Mouse (Mus musculus) right cerebral cortex, postnatal 14 days (tissue): ENCODE measurements around the gene Fcgr1.
"Not testable (repeated sequence)": the region's sequence is repeated elsewhere in the genome, so short reads cannot be mapped to it uniquely, and the experiment has no call there.

Experiments used
- DNase-seq: peaks from one replicate; pipeline ENCODE4 v3.0.0; 2022

Gene Fcgr1

DNA sequence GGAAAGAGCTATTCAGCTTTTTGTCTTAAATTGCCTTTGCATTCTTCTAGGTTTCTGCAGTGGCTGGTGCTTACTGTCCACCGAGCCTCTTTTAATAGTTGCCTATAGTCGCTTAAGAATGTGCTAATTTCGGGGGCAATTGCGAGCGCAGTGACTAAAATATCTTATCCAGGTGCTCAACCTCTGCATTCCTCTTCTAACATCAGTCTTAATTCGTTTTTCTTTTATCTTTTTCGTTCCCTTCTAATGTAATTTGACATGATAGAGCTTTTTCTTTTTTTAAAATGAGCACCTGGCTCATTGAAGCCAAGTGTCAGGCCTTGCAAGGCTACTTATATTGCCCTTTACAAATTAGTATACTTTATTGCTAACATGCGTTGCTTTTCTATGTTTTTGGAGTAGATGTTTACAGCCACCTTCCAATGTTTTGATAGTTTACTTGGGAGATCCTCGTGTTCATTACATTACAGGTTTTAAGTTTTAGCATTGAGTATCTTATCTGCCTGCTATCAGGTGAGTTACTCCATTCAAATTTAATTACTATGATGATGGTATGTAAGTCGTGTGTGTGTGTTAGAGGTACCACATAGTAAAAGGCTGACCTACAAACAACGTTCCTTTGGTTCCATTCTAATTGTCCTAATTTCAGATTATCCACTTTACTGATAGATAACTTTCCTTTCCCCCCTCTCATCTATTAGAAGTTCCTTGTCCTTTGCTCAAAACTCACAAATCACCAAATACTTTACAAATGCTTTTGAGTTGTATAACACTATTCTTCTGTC lies 46.2 kb downstream of the Fcgr1 start:
- no peak for DNase-seq

DNA sequence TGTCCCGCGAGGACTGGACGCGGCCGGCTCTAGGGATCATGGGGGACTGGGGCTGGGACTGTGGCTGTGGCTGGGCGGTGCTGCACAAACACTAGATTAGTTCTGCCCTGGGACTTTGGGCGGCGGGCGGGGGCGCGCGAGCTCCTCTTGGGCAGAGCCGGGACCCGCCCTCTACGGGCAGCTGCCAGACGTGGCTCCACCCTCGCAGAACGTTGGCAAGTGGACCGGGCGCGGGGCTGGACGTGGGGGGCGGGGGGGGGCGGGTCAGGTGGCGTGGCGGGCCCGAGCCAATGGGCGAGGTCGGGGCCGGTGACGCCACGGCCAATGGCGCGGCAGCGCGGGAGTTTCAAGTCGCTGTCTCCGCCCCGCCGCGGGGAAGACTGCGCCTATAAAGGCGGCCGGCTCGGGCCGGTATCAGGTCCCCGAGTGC lies 47.3 kb downstream of the Fcgr1 start, which contains the start of gene Hist2h3c1:
TSS of gene Hist2h3c1 (plus strand) at position 259 of the 430 bp plus-strand sequence.
- not testable (repeated sequence) for DNase-seq

DNA sequence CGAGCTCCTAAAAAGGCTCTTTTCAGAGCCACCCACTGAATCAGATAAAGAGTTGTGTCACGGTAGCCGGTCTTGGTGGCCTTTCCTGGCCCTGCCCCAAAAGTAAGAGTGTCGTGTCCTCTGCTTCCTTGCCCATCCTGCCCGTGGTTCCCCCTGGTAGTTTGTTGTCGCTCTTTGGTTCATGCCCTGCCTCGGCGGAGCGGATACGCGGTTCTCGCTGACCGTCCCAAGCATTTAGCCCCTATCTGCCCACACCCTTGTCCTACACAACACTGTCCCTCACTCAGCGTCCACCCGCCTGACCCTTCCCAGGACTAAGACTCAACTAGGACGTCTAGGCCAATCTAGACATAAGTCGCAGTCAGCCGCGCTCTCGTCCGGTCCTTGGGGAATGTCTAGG lies 47.8 kb downstream of the Fcgr1 start:
- DNase-seq = not testable (repeated sequence)

DNA sequence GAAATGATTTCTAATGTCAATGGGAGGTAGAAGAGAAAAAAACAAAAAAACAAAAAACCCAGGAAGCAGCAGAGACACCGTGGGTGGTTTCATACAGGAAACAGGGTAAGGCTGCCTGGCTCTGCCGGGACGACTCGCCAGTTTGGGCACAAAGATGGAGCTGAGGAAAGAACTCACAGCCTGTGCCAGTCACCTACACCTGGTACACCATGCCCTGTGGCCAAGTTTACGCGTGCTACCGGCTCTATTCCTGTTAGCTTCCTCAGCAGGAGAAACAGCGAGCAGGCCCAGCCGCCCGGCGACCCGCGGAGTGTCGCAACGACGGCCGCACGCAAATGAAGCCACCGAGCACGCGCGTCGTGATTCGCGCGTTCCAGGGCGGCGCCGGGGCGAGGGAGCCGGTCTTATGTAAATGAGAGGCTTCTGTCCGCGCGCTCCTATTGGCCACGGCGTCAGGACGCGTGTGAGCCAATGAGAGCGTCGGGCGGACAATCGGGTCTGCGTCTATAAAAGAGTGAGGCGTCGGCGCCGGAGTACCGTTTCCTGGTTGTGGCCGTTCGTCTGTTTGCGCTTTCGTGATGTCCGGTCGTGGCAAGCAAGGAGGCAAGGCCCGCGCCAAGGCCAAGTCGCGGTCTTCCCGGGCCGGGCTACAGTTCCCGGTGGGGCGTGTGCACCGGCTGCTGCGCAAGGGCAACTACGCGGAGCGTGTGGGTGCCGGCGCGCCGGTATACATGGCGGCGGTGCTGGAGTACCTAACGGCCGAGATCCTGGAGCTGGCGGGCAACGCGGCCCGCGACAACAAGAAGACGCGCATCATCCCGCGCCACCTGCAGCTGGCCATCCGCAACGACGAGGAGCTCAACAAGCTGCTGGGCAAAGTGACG lies 48.5 kb downstream of the Fcgr1 start, which contains the start of gene Hist2h2aa1:
TSS of gene Hist2h2aa1 (plus strand) at position 495 of the 884 bp plus-strand sequence.
- DNase-seq = peak; percentile 80

DNA sequence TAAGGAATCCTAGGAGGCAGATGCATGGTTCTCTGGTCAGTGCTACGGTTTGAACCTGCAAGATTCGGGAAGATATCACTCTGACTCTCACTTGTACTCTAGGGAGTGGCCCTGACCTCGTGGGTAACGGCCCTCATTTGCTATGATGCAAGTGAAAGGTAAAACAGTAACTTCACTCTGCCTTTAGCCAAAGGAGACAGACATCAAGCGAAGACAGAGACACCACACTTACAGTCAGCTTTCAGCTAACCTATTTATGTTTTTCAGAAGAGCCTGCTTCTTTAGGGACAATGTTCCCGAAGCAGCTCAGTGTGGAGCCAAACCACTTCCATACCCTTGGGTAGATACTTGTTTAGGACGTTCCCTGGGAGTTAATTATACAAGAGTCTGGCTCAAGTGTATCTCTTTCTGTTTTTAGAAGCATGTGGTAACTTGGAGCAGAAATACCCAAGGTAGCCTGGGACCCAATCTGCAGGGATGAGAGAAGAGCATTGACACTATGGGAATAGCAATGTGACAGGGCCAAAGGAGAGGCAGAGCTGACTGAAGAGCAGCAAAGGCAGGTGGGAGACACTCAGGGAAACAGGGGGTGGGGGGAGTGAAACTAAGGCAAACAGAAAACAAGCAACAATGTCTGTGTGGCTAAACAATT lies 49.7 kb downstream of the Fcgr1 start:
- DNase-seq = no peak

DNA sequence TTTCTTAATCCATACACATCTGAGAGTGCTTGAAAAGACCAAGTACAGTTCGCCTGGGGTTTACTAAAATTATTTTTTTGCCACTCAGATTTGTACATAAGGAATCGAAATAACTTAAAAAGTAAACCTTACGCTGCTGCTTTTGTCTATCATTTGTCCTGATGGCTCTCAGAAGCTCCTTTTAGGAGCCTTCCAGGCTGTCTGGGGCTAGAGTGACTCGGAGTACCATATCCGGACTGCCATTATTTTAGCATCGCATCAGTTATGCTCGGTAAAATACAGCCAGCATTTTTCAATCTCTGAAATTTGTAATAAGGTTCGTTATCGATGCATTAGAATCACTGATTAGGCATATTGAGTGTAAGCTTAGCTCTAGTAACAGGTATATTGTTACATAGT lies 53.0 kb downstream of the Fcgr1 start:
- DNase-seq = no peak

DNA sequence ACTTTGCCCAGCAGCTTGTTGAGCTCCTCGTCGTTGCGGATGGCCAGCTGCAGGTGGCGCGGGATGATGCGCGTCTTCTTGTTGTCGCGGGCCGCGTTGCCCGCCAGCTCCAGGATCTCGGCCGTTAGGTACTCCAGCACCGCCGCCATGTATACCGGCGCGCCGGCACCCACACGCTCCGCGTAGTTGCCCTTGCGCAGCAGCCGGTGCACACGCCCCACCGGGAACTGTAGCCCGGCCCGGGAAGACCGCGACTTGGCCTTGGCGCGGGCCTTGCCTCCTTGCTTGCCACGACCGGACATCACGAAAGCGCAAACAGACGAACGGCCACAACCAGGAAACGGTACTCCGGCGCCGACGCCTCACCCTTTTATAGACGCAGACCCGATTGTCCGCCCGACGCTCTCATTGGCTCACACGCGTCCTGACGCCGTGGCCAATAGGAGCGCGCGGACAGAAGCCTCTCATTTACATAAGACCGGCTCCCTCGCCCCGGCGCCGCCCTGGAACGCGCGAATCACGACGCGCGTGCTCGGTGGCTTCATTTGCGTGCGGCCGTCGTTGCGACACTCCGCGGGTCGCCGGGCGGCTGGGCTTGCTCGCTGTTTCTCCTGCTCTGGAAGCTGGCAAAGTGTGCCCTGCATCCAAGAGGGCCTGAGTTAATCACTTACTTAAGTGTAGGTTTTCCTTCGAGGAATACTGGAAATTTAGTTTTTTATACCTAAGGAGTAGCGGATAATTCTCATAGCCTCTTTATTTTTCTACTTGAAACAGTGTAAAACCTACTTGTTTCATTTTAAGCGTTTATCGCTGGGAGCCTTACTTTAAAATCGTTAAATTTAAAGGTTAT lies 53.6 kb downstream of the Fcgr1 start, which contains the start of gene Hist2h2aa2:
TSS of gene Hist2h2aa2 (minus strand) at position 328 of the 850 bp plus-strand sequence.
- peak; percentile 90 for DNase-seq

DNA sequence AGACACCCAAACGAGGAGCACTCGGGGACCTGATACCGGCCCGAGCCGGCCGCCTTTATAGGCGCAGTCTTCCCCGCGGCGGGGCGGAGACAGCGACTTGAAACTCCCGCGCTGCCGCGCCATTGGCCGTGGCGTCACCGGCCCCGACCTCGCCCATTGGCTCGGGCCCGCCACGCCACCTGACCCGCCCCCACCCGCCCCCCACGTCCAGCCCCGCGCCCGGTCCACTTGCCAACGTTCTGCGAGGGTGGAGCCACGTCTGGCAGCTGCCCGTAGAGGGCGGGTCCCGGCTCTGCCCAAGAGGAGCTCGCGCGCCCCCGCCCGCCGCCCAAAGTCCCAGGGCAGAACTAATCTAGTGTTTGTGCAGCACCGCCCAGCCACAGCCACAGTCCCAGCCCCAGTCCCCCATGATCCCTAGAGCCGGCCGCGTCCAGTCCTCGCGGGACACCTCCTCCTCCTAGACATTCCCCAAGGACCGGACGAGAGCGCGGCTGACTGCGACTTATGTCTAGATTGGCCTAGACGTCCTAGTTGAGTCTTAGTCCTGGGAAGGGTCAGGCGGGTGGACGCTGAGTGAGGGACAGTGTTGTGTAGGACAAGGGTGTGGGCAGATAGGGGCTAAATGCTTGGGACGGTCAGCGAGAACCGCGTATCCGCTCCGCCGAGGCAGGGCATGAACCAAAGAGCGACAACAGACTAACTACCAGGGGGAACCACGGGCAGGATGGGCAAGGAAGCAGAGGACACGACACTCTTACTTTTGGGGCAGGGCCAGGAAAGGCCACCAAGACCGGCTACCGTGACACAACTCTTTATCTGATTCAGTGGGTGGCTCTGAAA lies 54.6 kb downstream of the Fcgr1 start, which contains the start of gene Hist2h3c2:
TSS of gene Hist2h3c2 (minus strand) at position 174 of the 840 bp plus-strand sequence.
- DNase-seq = not testable (repeated sequence)

DNA sequence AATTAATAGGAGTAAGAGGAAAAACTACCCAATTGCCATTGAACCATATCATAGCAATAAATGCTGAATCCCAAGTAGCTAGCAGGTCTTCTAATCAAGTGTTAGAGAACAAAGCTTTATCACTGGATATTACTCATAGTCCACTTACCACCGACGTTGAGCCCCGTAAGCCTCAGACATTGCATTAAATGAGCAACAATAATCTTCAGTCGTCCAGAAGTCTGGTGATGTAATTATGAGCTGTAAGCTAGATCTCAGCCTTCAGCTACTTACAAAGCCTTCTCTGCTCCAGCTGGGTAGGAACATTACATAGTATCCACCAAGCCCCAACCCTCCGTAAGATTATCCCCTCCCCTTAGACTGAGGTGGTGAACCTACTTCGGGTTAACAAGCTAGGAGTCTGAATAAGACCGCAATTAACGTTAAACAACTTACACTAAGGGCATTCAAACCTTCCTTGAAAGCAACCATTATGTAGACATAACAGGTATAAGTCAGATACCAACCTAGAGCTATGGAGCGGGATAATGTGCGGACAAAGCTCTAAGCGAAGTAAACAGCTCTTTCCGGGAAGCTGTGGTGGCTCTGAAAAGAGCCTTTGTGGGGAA lies 55.8 kb downstream of the Fcgr1 start:
- no peak for DNase-seq

DNA sequence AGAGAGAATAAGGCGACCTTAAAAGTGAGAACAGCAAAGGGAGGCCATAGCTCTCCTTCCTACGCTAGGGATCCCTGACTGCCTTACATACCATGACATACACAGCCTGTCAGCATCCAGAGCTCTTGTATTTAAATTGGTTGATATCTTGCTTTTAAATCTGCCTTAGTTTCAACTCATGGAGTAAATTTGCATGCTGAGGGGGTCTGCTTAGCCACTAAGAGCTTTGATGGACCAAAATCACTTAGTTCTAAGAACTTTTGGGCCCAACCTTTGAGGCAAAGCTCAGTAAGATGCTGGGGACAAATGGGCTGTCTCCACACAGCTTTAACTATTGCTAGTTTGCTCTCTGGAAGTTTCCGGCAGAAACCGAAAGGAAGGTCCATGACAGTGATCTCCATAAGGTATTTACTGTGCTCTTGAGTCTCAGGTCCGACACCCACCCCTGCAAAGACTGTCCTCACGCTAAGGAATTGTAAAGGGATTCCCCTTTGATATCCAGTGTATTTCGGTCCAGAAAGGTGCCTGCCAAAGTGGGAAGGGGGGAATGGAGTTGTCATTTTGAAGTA lies 56.4 kb downstream of the Fcgr1 start:
- no peak for DNase-seq

DNA sequence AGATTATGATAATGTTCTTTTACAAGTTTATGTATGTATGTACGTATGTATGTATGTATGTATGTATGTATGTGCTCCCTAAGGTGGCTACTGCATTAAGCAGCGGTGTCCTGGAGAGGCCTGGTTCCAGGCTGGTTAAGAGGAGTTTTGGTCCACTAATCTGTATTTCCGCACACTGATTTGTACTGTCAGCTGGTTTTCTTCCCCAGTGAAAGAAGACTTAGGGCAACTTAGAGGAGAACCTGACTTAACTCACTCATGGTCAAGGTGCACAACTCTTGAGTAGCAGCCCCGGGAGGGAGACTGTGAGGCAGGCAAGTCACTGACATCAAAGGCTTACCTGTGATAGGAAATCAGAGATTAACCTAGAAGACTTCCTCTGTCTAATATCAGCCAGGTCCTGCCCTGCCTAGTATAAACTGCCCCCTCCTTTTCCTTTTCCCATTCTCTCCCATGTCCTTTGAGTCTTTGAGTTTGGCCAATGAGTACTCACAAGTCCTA lies 56.9 kb downstream of the Fcgr1 start:
- no peak for DNase-seq

DNA sequence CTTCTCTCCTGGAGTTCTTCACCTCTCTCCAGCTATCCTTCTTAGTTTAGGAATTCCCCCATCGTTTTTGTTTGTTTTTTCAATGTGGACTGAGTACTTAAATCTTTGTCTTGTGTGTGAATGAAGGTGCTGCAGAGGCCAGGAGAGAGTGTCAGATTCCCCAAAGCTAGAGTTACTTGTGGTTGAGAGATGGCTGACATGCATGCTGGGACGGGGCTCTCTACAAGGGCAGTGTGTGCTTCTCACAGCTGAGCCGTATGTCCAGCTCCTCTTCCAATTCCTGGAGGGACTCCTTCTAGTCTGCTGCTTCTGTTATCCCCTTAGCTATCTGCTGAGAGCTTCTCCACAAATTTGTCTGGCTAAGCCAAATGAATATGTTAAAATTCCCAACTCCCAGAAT lies 57.9 kb downstream of the Fcgr1 start:
- DNase-seq = no peak

DNA sequence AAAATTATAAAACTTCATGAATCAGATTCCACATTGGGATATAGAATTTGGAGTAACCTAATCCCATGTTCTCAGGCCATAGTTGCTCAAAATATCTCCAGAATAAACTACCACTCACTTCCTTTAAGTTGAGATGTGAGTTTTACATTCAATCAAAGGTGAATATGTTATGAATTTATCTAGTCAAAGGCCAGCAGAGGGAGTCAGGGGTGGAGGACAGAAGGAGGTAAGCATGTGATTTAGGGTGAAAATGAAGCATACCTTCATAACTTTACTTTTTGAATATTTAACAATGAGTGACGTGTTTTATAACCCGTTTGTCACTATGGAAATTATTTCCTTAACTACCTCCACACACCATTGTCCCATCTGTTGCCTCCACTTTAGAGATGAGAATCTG lies 58.9 kb downstream of the Fcgr1 start:
- DNase-seq = no peak
